Mouse (Mus musculus): ENCODE results near the gene Anxa1. TPM values are rescaled to one million over a fixed set of nuclear protein-coding genes. Genes with fewer than 3 reads are reported as not detected.

Anxa1 gene
- total and polyA plus RNA-seq, 3 experiments: not detected

Other genes starting within 250 kb of the Anxa1 start
- gene Aldh1a1, start 101.8 kb upstream of the Anxa1 start, total RNA-seq (2012; rRNA removed): 6.3 and 10.3 TPM in 2 replicates
- 1 to 10 TPM in 1 of 2 experiments, not detected in 1; 2.3 TPM for gene Aldh1a1, start 101.8 kb upstream of the Anxa1 start, polyA plus RNA-seq (2012; ENCODE audit: insufficient read depth in 1 of 2, insufficient read length in 2 of 2, low read depth in 1 of 2, low replicate concordance in 2 of 2, missing spikeins in 1 of 2)